Mouse (Mus musculus) lung, adult 2 months (tissue): Measurements from ENCODE around the gene 4930451I11Rik. TPM values are rescaled to one million over a fixed set of nuclear protein-coding genes. Genes with fewer than 3 reads are reported as not detected.
A peak's percentile ranks its signal among the peaks of the same experiment; 100 is the strongest.

Experiments used
- DNase-seq: peaks from one replicate; pipeline ENCODE4 v3.0.0; 2022
- H3K4me1 ChIP-seq: fragments of 200-500 bp; 2 replicates; pipeline ENCODE4 v1.6.1; 2011; ENCODE audit warnings: low read length; ENCODE audit not compliant: control insufficient read depth, insufficient read depth
- H3K4me3 ChIP-seq: fragments of 200-500 bp; replicated peaks from 2 replicates; pipeline ENCODE3; 2011; ENCODE audit warnings: low read depth, mild to moderate bottlenecking, control low read depth, low read length; ENCODE audit errors: extremely low read depth
- CTCF ChIP-seq: fragments of 200-500 bp; IDR thresholded peaks from 2 replicates; pipeline ENCODE4 v1.5.1; 2011; ENCODE audit warnings: mild to moderate bottlenecking, low read length, control low read depth; ENCODE audit not compliant: insufficient read depth
- POLR2A ChIP-seq: fragments of 200-500 bp; IDR thresholded peaks from 2 replicates; pipeline ENCODE4 v1.6.1; 2011; ENCODE audit warnings: low read depth, mild to moderate bottlenecking, control low read depth, low read length, borderline replicate concordance; ENCODE audit errors: extremely low read depth
- WGBS: fragments of 180-500 bp; shearing (Covaris S2); methylation state at CpG from one replicate; pipeline ENCODE4 v1.1.7; 2018; 5-methylcytosine and 5-hydroxymethylcytosine counted together
- polyA plus RNA-seq: library from polyadenylated mRNA; depleted of rRNA; stranded (reverse); fragments of >200 nt; gene quantifications from 2 replicates; pipeline ENCODE4 v1.2.3, GENCODE M21; 2012

4930451I11Rik gene
- polyA plus RNA-seq, 1 experiment = not detected

GRCm38 (mm10) chr7:126798127-126799049, 33.1 kb downstream of the 4930451I11Rik start:
- TF ChIP-seq CTCF = no peak
- no peak for TF ChIP-seq POLR2A
- DNase-seq = no peak
- Histone ChIP-seq H3K4me1 (peaks cover 10% of the 10 kb centered on the region), H3K4me3 (peak overlapping the region; percentile 100)
- under 1% methylated on average over 40 of the region's 40 CpGs for WGBS

GRCm38 (mm10) chr7:126797411-126798126, 33.9 kb downstream of the 4930451I11Rik start, which contains the start of gene Fam57b:
TSS of gene Fam57b (plus strand) at chr7:126797668.
- TF ChIP-seq CTCF (no peak), POLR2A (no peak)
- H3K4me1 ChIP-seq = peaks cover 10% of the 10 kb centered on the region
- H3K4me3 ChIP-seq = peak within 1 kb of the TSS; percentile 100
- 11% methylated on average over 21 of the region's 21 CpGs for WGBS
- peak; percentile 35 for DNase-seq

DNA sequence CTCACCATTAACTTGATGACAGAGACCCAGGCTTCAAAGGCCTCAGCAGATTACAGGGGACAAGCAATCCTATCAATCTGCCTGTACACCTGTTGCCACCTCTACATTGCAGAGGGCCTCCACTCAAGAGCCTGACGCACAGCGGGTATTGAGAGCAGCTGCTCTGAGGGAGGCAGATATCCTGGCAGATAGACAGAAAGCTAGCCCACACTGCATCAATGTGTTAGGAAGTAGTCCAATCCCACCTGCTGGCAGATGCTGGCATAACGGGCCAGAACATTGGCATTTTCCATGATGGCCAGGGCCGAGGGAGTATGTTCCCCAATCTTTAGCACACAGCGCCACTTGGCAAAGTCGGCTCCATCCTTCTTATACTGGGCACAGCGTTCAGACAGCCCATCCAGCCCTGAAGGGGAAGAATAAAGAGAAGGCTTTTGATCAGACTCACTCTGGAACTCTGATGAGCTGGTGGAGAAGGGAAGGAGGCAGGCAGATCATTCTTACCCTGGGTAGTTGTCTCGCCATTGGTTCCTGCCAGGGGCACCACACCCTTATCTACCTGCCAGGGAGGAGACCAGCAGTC, 35.0 kb downstream of the 4930451I11Rik start:
- 62% methylated on average over 8 of the region's 8 CpGs for WGBS
- no peak for DNase-seq
- TF ChIP-seq CTCF (peak; percentile 6; the same call in 1 of the 2 replicates), POLR2A (no peak)
- peaks cover 10% of the 10 kb centered on the region for H3K4me1 ChIP-seq
- H3K4me3 ChIP-seq = no peak overlapping the region

- 82% methylated on average over 16 of the region's 16 CpGs for WGBS
- TF ChIP-seq CTCF = no peak
- DNase-seq = no peak
- Histone ChIP-seq H3K4me3 (no peak overlapping the region), H3K4me1 (peaks cover 14% of the 10 kb centered on the region)
Measured at GRCm38 (mm10) chr7:126795387-126796317, 35.8 kb downstream of the 4930451I11Rik start.

DNA sequence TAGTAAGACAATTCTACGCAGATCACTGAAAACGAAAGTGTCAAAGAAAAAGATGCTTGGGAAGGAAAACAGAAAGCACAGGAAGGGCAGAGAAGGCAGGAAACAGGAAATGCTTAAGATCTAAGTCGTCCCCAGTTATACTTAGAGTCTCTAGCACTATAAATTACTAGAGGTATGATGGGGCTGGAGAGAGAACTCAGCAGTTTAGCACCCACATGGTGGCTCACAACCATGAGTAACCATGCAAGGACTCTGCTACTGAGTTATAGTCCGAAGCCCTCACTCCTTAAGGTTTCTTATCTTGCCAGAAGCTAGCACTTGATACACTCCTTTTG, 37.2 kb downstream of the 4930451I11Rik start:
- DNase-seq = no peak
- Histone ChIP-seq H3K4me3 (no peak overlapping the region), H3K4me1 (peaks cover 13% of the 10 kb centered on the region)
- 39% methylated on average over 4 of the region's 4 CpGs for WGBS
- TF ChIP-seq POLR2A (no peak), CTCF (no peak)

- no peak for DNase-seq
- Histone ChIP-seq H3K4me3 (no peak overlapping the region), H3K4me1 (peaks cover 13% of the 10 kb centered on the region)
- WGBS = 79% methylated on average over 4 of the region's 4 CpGs
- TF ChIP-seq CTCF (no peak), POLR2A (no peak)
Measured at GRCm38 (mm10) chr7:126793456-126794270, 37.8 kb downstream of the 4930451I11Rik start.

- Histone ChIP-seq H3K4me1 (peaks cover 13% of the 10 kb centered on the region), H3K4me3 (peak overlapping the region; percentile 48)
- no peak for DNase-seq
- 22% methylated on average over 11 of the region's 11 CpGs for WGBS
- TF ChIP-seq CTCF (no peak), POLR2A (no peak)
Measured at GRCm38 (mm10) chr7:126792721-126793443, 38.6 kb downstream of the 4930451I11Rik start.
